Mouse (Mus musculus) limb, embryonic 11.5 days (tissue): ENCODE measurements around the gene Serpina7. TPM values are rescaled to one million over a fixed set of nuclear protein-coding genes. Genes with fewer than 3 reads are reported as not detected.

Experiments
- ATAC-seq: fragments of 200-750 bp; cut with Nextera tagmentation; 2 replicates; pipeline ENCODE4 v1.8.0; 2017; ENCODE audit warnings: low read depth; ENCODE audit not compliant: insufficient number of reproducible peaks, low FRiP score, low TSS enrichment
- DNase-seq: peaks from one replicate; pipeline ENCODE4 v3.0.0-alpha.2; 2015; ENCODE audit warnings: low spot score
- H3K27ac ChIP-seq: fragments of 300-500 bp; sonication (generic); replicated peaks from 2 replicates; pipeline ENCODE4 v1.5.1; 2014; ENCODE audit warnings: low read depth, mild to moderate bottlenecking, low read length
- H3K27me3 ChIP-seq: fragments of 300-500 bp; sonication (generic); 2 replicates; pipeline ENCODE4 v1.6.1; 2014; ENCODE audit warnings: mild to moderate bottlenecking, low read length, mixed read lengths; ENCODE audit not compliant: control insufficient read depth, insufficient read depth
- H3K36me3 ChIP-seq: fragments of 300-500 bp; sonication (generic); 2 replicates; pipeline ENCODE4 v1.6.1; 2014; ENCODE audit warnings: mild to moderate bottlenecking, low read length, moderate library complexity, mixed read lengths; ENCODE audit not compliant: control insufficient read depth, insufficient read depth
- H3K4me1 ChIP-seq: fragments of 300-500 bp; sonication (generic); 2 replicates; pipeline ENCODE4 v1.6.1; 2014; ENCODE audit warnings: low read length, mixed read lengths; ENCODE audit not compliant: control insufficient read depth, insufficient read depth
- H3K4me2 ChIP-seq: fragments of 300-500 bp; sonication (generic); 2 replicates; pipeline ENCODE4 v1.6.1; 2014; ENCODE audit warnings: low read depth, mild to moderate bottlenecking, moderate library complexity; ENCODE audit not compliant: severe bottlenecking
- H3K4me3 ChIP-seq: fragments of 300-500 bp; sonication (generic); 2 replicates; pipeline ENCODE4 v1.5.1; 2014; ENCODE audit warnings: low read depth, low read length
- H3K9ac ChIP-seq: fragments of 300-500 bp; sonication (generic); 2 replicates; pipeline ENCODE4 v1.6.1; 2014; ENCODE audit warnings: mild to moderate bottlenecking, low read length
- H3K9me3 ChIP-seq: fragments of 300-500 bp; sonication (generic); 2 replicates; pipeline ENCODE4 v1.6.1; 2016; ENCODE audit warnings: low read length; ENCODE audit not compliant: control insufficient read depth
- WGBS: fragments of 180-500 bp; shearing (Covaris S2); extraction: QIAGEN DNeasy Blood & Tissue Kit; methylation state at CpG from one replicate; pipeline ENCODE4 v1.1.7; 2014; 5-methylcytosine and 5-hydroxymethylcytosine counted together
- polyA plus RNA-seq: library from polyadenylated mRNA; unstranded; fragments of >200 nt; fragmentation: Nextera tagmentation; extraction: Ambion mirVana; gene quantifications from 2 replicates; pipeline ENCODE4 v1.2.1, GENCODE M21; 2014

The Serpina7 gene
- polyA plus RNA-seq, 1 experiment from 2014 or later, result 0.16 TPM

DNA sequence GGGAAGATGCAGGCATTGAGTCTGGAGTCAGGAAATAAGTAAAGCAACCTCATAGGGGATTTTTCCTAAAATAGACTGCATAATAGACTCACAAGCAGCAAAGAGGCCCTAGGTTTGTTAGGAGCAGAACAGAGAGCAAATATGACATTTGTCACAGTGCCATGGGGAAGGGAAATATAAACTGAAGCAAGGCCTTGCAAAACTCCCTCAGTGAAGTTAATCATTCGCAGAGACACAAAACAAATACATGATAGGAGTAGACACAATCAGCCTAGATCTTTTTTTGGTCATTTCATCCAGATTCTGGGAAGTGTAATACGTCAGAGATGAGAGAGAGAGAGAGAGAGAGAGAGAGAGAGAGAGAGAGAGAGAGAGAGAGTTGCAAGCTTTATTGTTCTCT is 45.7 kb downstream of the Serpina7 start:
- ATAC-seq (no peak), DNase-seq (no peak)
- no peak overlapping the region for H3K4me2 ChIP-seq
- no peak overlapping the region for H3K4me3 ChIP-seq
- no peaks in the 10 kb centered on the region for H3K27me3 ChIP-seq
- no peaks in the 10 kb centered on the region for H3K4me1 ChIP-seq
- no peaks in the 10 kb centered on the region for H3K36me3 ChIP-seq
- H3K9me3 ChIP-seq, result no peaks in the 10 kb centered on the region
- 82% methylated on average over 2 of the region's 2 CpGs for WGBS
- H3K27ac ChIP-seq, result no peak overlapping the region
- no peak overlapping the region for H3K9ac ChIP-seq

- Histone ChIP-seq H3K9ac (no peak overlapping the region), H3K4me3 (no peak overlapping the region), H3K9me3 (no peaks in the 10 kb centered on the region), H3K4me2 (no peak overlapping the region), H3K4me1 (no peaks in the 10 kb centered on the region), H3K36me3 (no peaks in the 10 kb centered on the region), H3K27ac (no peak overlapping the region), H3K27me3 (no peaks in the 10 kb centered on the region)
- WGBS, result 88% methylated on average over 1 of the region's 1 CpGs
- ATAC-seq (no peak), DNase-seq (no peak)
These were observed 47.4 kb downstream of the Serpina7 start for GRCm38 (mm10) chrX:139037666-139038065.

Other genes starting within 250 kb of the Serpina7 start
- 25.5 and 28.1 TPM in 2 replicates for gene Nrk, start 170.8 kb downstream of the Serpina7 start, polyA plus RNA-seq
- not detected in 2 replicates for gene 4930513O06Rik, start 1.0 kb upstream of the Serpina7 start, polyA plus RNA-seq
- not detected in 2 replicates for gene 4933428M09Rik, start 94.0 kb upstream of the Serpina7 start, polyA plus RNA-seq
- 43.5 TPM in 2 replicates for gene Mum1l1, start 124.8 kb upstream of the Serpina7 start, polyA plus RNA-seq
- gene Trap1a, start 248.4 kb upstream of the Serpina7 start, polyA plus RNA-seq, result not detected in 2 replicates